Mouse (Mus musculus) liver, postnatal 0 days (tissue): Measurements from ENCODE around the gene Adamts4.

Experiments used
- CTCF ChIP-seq: sonication (generic); IDR thresholded peaks from 2 replicates; pipeline ENCODE4 v1.5.1; 2016; ENCODE audit warnings: antibody characterized with exemption, low read depth
- EP300 ChIP-seq: IDR thresholded peaks from 2 replicates; pipeline ENCODE4 v1.6.1; 2016; ENCODE audit warnings: antibody characterized with exemption, low read depth, mild to moderate bottlenecking

GRCm38 (mm10) chr1:171265971-171266744 is 15.9 kb downstream of the Adamts4 start:
- TF ChIP-seq CTCF, result no peak
- no peak for TF ChIP-seq EP300
